Mouse (Mus musculus): ENCODE data around the gene Dcaf17.

Dcaf17 gene

GRCm38 (mm10) chr2:71120844-71121243, 65.7 kb downstream of the Dcaf17 start:
- no peak for DNase-seq (ENCODE audit: low read depth, low spot score)

GRCm38 (mm10) chr2:71121406-71121805, 66.3 kb downstream of the Dcaf17 start:
- DNase-seq (ENCODE audit: low read depth, low spot score) = no peak

GRCm38 (mm10) chr2:71122268-71123029, 67.3 kb downstream of the Dcaf17 start:
- DNase-seq (ENCODE audit: low read depth, low spot score) = no peak

- no peak for DNase-seq (ENCODE audit: low read depth, low spot score)
Measured at GRCm38 (mm10) chr2:71123591-71123990, 68.5 kb downstream of the Dcaf17 start.

GRCm38 (mm10) chr2:71127779-71128534, 72.8 kb downstream of the Dcaf17 start:
- DNase-seq (ENCODE audit: low read depth, low spot score) = no peak

- DNase-seq (ENCODE audit: low read depth, low spot score) = no peak
Measured at GRCm38 (mm10) chr2:71130366-71130765, 75.2 kb downstream of the Dcaf17 start.

GRCm38 (mm10) chr2:71131866-71132496, 76.9 kb downstream of the Dcaf17 start:
- no peak for DNase-seq (ENCODE audit: low read depth, low spot score)

GRCm38 (mm10) chr2:71134041-71134505, 78.9 kb downstream of the Dcaf17 start:
- no peak for DNase-seq (ENCODE audit: low read depth, low spot score)

- DNase-seq (ENCODE audit: low read depth, low spot score) = no peak
Measured at GRCm38 (mm10) chr2:71134836-71135235, 79.7 kb downstream of the Dcaf17 start.

- peak; percentile 65 for DNase-seq (ENCODE audit: low read depth, low spot score)
Measured at GRCm38 (mm10) chr2:71140622-71141021, 85.5 kb downstream of the Dcaf17 start.

GRCm38 (mm10) chr2:71142410-71142809, 87.3 kb downstream of the Dcaf17 start:
- no peak for DNase-seq (ENCODE audit: low read depth, low spot score)

- DNase-seq (ENCODE audit: low read depth, low spot score) = no peak
Measured at GRCm38 (mm10) chr2:71145853-71146252, 90.7 kb downstream of the Dcaf17 start.

GRCm38 (mm10) chr2:71146266-71146665, 91.1 kb downstream of the Dcaf17 start:
- peak; percentile 30 for DNase-seq (ENCODE audit: low read depth, low spot score)

- DNase-seq (ENCODE audit: low read depth, low spot score) = no peak
Measured at GRCm38 (mm10) chr2:71147816-71148215, 92.7 kb downstream of the Dcaf17 start.

All from ZHBTc4 (cell line).